Mouse (Mus musculus) myocyte (in vitro differentiated cells): ENCODE results near the gene Ankrd34a. TPM values are rescaled to one million over a fixed set of nuclear protein-coding genes. Genes with fewer than 3 reads are reported as not detected.

Experiments used
- H3K27me3 ChIP-seq: one replicate; pipeline ENCODE4 v1.6.1; 2011; ENCODE audit not compliant: control insufficient read depth, insufficient read depth, insufficient read length
- H3K36me3 ChIP-seq: one replicate; pipeline ENCODE4 v1.6.1; 2011; ENCODE audit not compliant: control insufficient read depth, insufficient read depth
- H3K4me2 ChIP-seq: one replicate; pipeline ENCODE4 v1.6.1; 2011; ENCODE audit warnings: low read depth, control low read depth
- H3K4me3 ChIP-seq: one replicate; pipeline ENCODE4 v1.5.1; 2011; ENCODE audit warnings: mild to moderate bottlenecking, control low read depth, moderate library complexity
- H3K79me2 ChIP-seq: one replicate; pipeline ENCODE4 v1.6.1; 2011; ENCODE audit not compliant: control insufficient read depth, insufficient read depth
- H3ac ChIP-seq: one replicate; pipeline ENCODE4 v1.6.1; 2011; ENCODE audit not compliant: control insufficient read depth, insufficient read length
- CEBPB ChIP-seq: IDR thresholded peaks from 2 replicates; pipeline ENCODE4 v1.6.1; 2011; ENCODE audit warnings: mild to moderate bottlenecking, moderate library complexity; ENCODE audit not compliant: poor library complexity, insufficient read depth, severe bottlenecking
- E2F4 ChIP-seq: IDR thresholded peaks from one replicate; pipeline ENCODE4 v1.6.1; 2011; ENCODE audit warnings: mild to moderate bottlenecking, control low read depth, moderate library complexity; ENCODE audit not compliant: insufficient read depth
- MAX ChIP-seq: IDR thresholded peaks from one replicate; pipeline ENCODE4 v1.6.1; 2011; ENCODE audit warnings: low read depth, mild to moderate bottlenecking, control low read depth
- MYOD1 ChIP-seq, 3 experiments: IDR thresholded peaks; one replicate each; pipeline ENCODE4 v1.6.1; 2011; ENCODE audit warnings: control low read depth in 2 of 3, low read depth in 2 of 3, mild to moderate bottlenecking in 2 of 3, moderate library complexity in 1 of 3; ENCODE audit not compliant: insufficient read length in 2 of 3, control insufficient read depth in 1 of 3
- MYOG ChIP-seq, 3 experiments: IDR thresholded peaks; one replicate each; pipeline ENCODE4 v1.6.1; 2011; ENCODE audit warnings: control low read depth in 2 of 3, low read depth in 2 of 3, mild to moderate bottlenecking in 2 of 3; ENCODE audit not compliant: insufficient read length in 2 of 3, control insufficient read depth in 1 of 3, insufficient read depth in 1 of 3
- POLR2A ChIP-seq: IDR thresholded peaks from one replicate; pipeline ENCODE4 v1.6.1; 2011; ENCODE audit warnings: low read depth, mild to moderate bottlenecking, control low read depth, moderate library complexity; ENCODE audit not compliant: insufficient read length
- POLR2AphosphoS2 ChIP-seq: IDR thresholded peaks from one replicate; pipeline ENCODE4 v1.6.1; 2011; ENCODE audit warnings: low read depth, control low read depth; ENCODE audit not compliant: insufficient read length
- REST ChIP-seq: IDR thresholded peaks from one replicate; pipeline ENCODE4 v1.6.1; 2011; ENCODE audit warnings: mild to moderate bottlenecking, control low read depth, moderate library complexity; ENCODE audit not compliant: insufficient read depth, insufficient read length
- SRF ChIP-seq: IDR thresholded peaks from one replicate; pipeline ENCODE4 v1.6.1; 2011; ENCODE audit warnings: low read depth; ENCODE audit not compliant: control insufficient read depth, insufficient read length
- TCF12 ChIP-seq: IDR thresholded peaks from one replicate; pipeline ENCODE4 v1.6.1; 2011; ENCODE audit warnings: mild to moderate bottlenecking, control low read depth; ENCODE audit not compliant: poor library complexity, insufficient read depth, severe bottlenecking
- TCF3 ChIP-seq: IDR thresholded peaks from one replicate; pipeline ENCODE4 v1.6.1; 2011; ENCODE audit warnings: low read depth, control low read depth; ENCODE audit not compliant: insufficient read length
- USF1 ChIP-seq: IDR thresholded peaks from one replicate; pipeline ENCODE4 v1.6.1; 2011; ENCODE audit warnings: low read depth, mild to moderate bottlenecking, control low read depth, moderate library complexity
- polyA plus RNA-seq: library from polyadenylated mRNA; unstranded; fragments of >200 nt; fragmentation: generic; extraction: Trizol; gene quantifications from one replicate; pipeline ENCODE4 v1.2.1, GENCODE M21; 2012; ENCODE audit warnings: missing spikeins

The Ankrd34a gene
- polyA plus RNA-seq, 1 experiment, result 2.5 TPM

GRCm38 (mm10) chr3:96598156-96599068 lies 2.0 kb downstream of the Ankrd34a start:
- H3K4me2 ChIP-seq, result peak overlapping the region; percentile 98
- no peaks in the 10 kb centered on the region for H3K27me3 ChIP-seq
- TF ChIP-seq SRF, result no peak
- no peak for TF ChIP-seq MYOD1 (IDR thresholded peaks at IDR 0.05; ENCODE audit: control insufficient read depth in 1 of 3, insufficient read length in 2 of 3, low read depth in 2 of 3)
- TF ChIP-seq POLR2AphosphoS2, result peak; percentile 26
- TF ChIP-seq MAX, result no peak
- TF ChIP-seq CEBPB, result no peak
- no peak for TF ChIP-seq E2F4
- TF ChIP-seq POLR2A, result peak; percentile 25
- peak overlapping the region; percentile 51 for H3K4me3 ChIP-seq
- peaks cover 21% of the 10 kb centered on the region for H3K79me2 ChIP-seq
- H3ac ChIP-seq, result peak overlapping the region; percentile 50
- peaks cover under 1% of the 10 kb centered on the region for H3K36me3 ChIP-seq

- Histone ChIP-seq H3ac (no peak overlapping the region), H3K27me3 (no peaks in the 10 kb centered on the region), H3K4me3 (peak overlapping the region; percentile 51), H3K79me2 (peaks cover 27% of the 10 kb centered on the region), H3K36me3 (peaks cover 6% of the 10 kb centered on the region), H3K4me2 (no peak overlapping the region)
- TF ChIP-seq POLR2AphosphoS2, result no peak
- TF ChIP-seq TCF3, result no peak
- TF ChIP-seq SRF, result no peak
- no peak for TF ChIP-seq USF1
- TF ChIP-seq TCF12, result no peak
- no peak for TF ChIP-seq MYOG (IDR thresholded peaks at IDR 0.05; ENCODE audit: control insufficient read depth in 1 of 3, insufficient read depth in 1 of 3, insufficient read length in 2 of 3, low read depth in 2 of 3)
- TF ChIP-seq REST, result no peak
- TF ChIP-seq MYOD1 (IDR thresholded peaks at IDR 0.05; ENCODE audit: control insufficient read depth in 1 of 3, insufficient read length in 2 of 3, low read depth in 2 of 3), result no peak
- TF ChIP-seq MAX, result no peak
- no peak for TF ChIP-seq CEBPB
- no peak for TF ChIP-seq POLR2A
- no peak for TF ChIP-seq E2F4
Measured at GRCm38 (mm10) chr3:96599069-96599393, 2.6 kb downstream of the Ankrd34a start.

GRCm38 (mm10) chr3:96599411-96599810 lies 3.0 kb downstream of the Ankrd34a start:
- no peak for TF ChIP-seq POLR2AphosphoS2
- TF ChIP-seq TCF12, result no peak
- TF ChIP-seq E2F4, result no peak
- no peak for TF ChIP-seq REST
- TF ChIP-seq CEBPB, result no peak
- no peak overlapping the region for H3ac ChIP-seq
- H3K4me3 ChIP-seq, result no peak overlapping the region
- no peak overlapping the region for H3K4me2 ChIP-seq
- peaks cover 31% of the 10 kb centered on the region for H3K79me2 ChIP-seq
- peaks cover 6% of the 10 kb centered on the region for H3K36me3 ChIP-seq
- H3K27me3 ChIP-seq, result no peaks in the 10 kb centered on the region

- peaks cover 44% of the 10 kb centered on the region for H3K79me2 ChIP-seq
- peaks cover 6% of the 10 kb centered on the region for H3K36me3 ChIP-seq
- H3K27me3 ChIP-seq, result no peaks in the 10 kb centered on the region
- TF ChIP-seq MYOD1 (IDR thresholded peaks at IDR 0.05; ENCODE audit: control insufficient read depth in 1 of 3, insufficient read length in 2 of 3, low read depth in 2 of 3) (peak in 2 of 3 experiments; percentile 54 to 66), POLR2A (peak; percentile 87), SRF (peak; percentile 48), MYOG (IDR thresholded peaks at IDR 0.05; ENCODE audit: control insufficient read depth in 1 of 3, insufficient read depth in 1 of 3, insufficient read length in 2 of 3, low read depth in 2 of 3) (peak in 1 of 3 experiments; percentile 57), REST (no peak), TCF12 (no peak), POLR2AphosphoS2 (peak; percentile 72), TCF3 (no peak)
- peak within 1 kb of the TSS; percentile 48 for H3K4me3 ChIP-seq
- H3K4me2 ChIP-seq, result peak within 1 kb of the TSS; percentile 98
- peak within 1 kb of the TSS; percentile 80 for H3ac ChIP-seq
Measured at GRCm38 (mm10) chr3:96600639-96601250, 4.3 kb downstream of the Ankrd34a start, which contains the start of gene Lix1l. Gene Lix1l, plus strand, starts transcription at chr3:96601149.

GRCm38 (mm10) chr3:96601251-96601787 lies 4.9 kb downstream of the Ankrd34a start:
- Histone ChIP-seq H3K79me2 (peaks cover 46% of the 10 kb centered on the region), H3K36me3 (peaks cover 6% of the 10 kb centered on the region), H3K4me3 (peak overlapping the region; percentile 48), H3ac (peak overlapping the region; percentile 80), H3K4me2 (peak overlapping the region; percentile 98), H3K27me3 (no peaks in the 10 kb centered on the region)
- TF ChIP-seq POLR2AphosphoS2, result peak; percentile 48
- peak; percentile 44 for TF ChIP-seq POLR2A
- no peak for TF ChIP-seq MAX
- peak; percentile 96 for TF ChIP-seq SRF
- no peak for TF ChIP-seq USF1
